Mouse (Mus musculus): ENCODE measurements around the gene Gdpgp1. TPM values are rescaled to one million over a fixed set of nuclear protein-coding genes. Genes with fewer than 3 reads are reported as not detected.

Gene Gdpgp1
- polyA plus RNA-seq (2012; rRNA removed), result 2.2 and 2.6 TPM in 2 replicates

- peak; percentile 96 for DNase-seq (ENCODE audit: low spot score)
Observed at GRCm38 (mm10) chr7:80232489-80233029, at the start of gene Gdpgp1, which contains the start of gene Cib1. TSS of gene Gdpgp1 (plus strand) at chr7:80232865. TSS of gene Cib1 (minus strand) at chr7:80232813.

- no peak for DNase-seq (ENCODE audit: low spot score)
Observed at GRCm38 (mm10) chr7:80183466-80183865, 49.2 kb upstream of the Gdpgp1 start.

- DNase-seq (ENCODE audit: low spot score), result no peak
Observed at GRCm38 (mm10) chr7:80183969-80184368, 48.7 kb upstream of the Gdpgp1 start.

- DNase-seq (ENCODE audit: low spot score), result no peak
Observed at GRCm38 (mm10) chr7:80184551-80184950, 48.1 kb upstream of the Gdpgp1 start.

DNA sequence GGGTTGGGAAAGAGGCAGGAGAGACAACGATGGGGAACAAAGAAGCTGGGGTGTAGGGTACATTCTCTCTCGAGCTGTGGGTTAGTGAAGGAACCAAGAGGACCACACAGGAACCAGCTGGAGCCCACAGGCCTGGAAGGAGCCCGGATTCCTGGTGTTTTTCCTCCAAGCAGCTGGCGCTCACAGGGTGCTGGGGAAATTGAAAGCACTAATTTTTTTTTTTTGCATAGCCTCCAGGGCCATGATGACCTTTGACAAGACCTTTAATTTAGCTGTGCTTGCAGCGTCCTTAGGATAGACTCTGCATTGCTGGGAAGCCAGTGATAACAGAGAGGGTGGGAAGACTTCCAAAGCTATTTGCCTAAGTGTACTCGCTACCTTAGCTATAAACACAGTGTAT lies 47.7 kb upstream of the Gdpgp1 start:
- DNase-seq (ENCODE audit: low spot score), result no peak

- DNase-seq (ENCODE audit: low spot score), result no peak
Observed at GRCm38 (mm10) chr7:80186021-80186420, 46.6 kb upstream of the Gdpgp1 start.

- DNase-seq (ENCODE audit: low spot score), result peak; percentile 93
Observed at GRCm38 (mm10) chr7:80186531-80187296, 46.0 kb upstream of the Gdpgp1 start, which contains the start of gene Sema4b. TSS of gene Sema4b (plus strand) at chr7:80186841.

DNA sequence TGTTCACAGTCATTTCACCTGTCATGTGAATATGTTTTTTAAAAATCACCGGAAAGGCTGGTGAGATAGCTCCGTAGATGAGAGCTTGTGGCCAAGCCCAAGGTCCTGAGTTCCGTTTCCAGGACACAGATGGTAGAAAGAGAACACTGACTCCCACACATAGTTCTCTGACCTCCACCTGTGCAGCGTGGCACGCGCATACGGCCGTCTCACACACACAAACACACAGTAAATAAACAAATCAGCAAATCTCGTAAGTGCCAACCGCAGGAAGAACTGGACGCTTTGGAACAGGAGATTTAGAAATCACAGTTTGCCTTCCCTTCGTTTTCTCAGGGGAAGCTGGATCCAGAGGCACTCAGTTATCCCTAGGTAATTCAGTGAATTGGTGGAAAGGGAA lies 45.2 kb upstream of the Gdpgp1 start:
- DNase-seq (ENCODE audit: low spot score), result no peak

GRCm38 (mm10) chr7:80188579-80189125 lies 44.0 kb upstream of the Gdpgp1 start:
- no peak for DNase-seq (ENCODE audit: low spot score)

DNA sequence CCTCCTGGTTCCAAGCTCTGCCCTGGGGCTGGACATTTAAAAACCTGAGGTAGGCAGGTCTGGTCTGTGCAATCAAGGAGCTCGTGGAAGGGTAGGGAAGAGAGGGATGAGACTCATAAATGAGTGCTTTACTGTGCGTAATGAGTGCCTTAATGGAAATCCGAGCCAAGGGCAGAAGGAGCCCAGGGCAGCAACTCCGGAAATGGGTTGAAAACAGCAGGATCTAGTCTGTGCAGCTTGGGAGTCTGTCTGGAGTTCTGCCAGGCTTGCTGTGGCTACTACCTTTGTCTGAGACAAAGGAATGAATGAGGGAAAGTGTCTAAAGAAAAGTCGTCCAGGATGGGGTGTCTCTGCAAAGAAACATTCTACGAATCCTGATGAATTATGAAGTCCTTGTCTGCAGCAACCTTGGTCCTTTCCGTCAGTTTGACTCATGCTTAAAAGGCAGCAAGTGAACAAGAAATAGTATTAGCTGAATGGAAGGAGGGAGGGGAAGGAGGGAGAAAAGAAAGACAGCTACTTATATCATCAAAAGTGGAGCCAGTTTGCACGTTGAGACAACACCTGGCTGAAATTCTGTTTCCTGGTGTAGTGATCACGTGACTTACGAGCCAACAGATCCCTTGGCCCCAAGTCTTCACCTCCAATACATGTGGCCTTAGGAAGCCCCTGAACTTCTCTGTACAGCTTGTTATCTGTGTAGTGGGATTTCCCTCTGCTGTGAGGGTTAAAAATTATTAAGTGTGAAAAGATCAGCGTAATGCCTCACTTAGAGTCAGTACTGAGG lies 43.3 kb upstream of the Gdpgp1 start:
- no peak for DNase-seq (ENCODE audit: low spot score)

DNA sequence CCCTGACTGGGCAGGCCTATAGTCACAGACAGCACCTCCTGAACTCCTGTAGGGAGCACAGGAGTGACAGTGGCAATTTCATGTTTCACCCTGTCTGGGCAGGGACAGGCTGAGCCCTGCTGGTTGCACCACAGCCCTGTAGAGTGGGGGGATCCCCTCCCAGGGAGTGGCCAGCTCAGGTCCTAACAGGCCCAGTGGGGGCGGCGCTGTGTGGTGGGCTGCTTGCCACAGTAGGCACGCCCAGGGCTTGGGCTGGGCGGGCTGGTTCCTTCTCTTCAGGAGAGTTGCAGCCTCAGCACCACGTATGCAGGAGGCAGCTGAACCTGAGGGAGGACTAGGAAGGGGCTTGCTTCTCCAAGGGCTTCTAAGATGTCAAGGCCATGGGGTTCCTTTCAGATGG lies 41.2 kb upstream of the Gdpgp1 start:
- DNase-seq (ENCODE audit: low spot score), result peak; percentile 72

- DNase-seq (ENCODE audit: low spot score), result peak; percentile 75
Observed at GRCm38 (mm10) chr7:80192226-80193061, 40.2 kb upstream of the Gdpgp1 start.

- DNase-seq (ENCODE audit: low spot score), result no peak
Observed at GRCm38 (mm10) chr7:80193941-80194739, 38.5 kb upstream of the Gdpgp1 start.

DNA sequence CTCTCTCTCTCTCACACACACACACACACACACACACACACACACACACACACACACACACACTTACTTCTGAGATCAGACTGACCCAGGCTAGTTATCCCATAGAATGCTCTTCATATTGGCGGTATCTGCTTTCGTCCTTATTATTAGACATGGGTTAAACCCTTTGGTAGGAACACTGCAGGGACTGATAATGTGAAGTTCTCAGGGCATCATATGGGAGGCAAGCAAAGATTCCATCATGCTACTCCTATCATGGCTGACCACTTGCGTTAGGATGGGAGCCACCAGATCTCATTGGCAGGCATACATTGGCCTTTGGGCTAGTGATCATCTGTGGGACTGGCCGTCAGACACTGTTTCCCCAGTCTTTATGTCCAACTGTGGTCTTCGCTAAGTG lies 37.5 kb upstream of the Gdpgp1 start:
- no peak for DNase-seq (ENCODE audit: low spot score)

- DNase-seq (ENCODE audit: low spot score), result no peak
Observed at GRCm38 (mm10) chr7:80195576-80196263, 36.9 kb upstream of the Gdpgp1 start.

DNA sequence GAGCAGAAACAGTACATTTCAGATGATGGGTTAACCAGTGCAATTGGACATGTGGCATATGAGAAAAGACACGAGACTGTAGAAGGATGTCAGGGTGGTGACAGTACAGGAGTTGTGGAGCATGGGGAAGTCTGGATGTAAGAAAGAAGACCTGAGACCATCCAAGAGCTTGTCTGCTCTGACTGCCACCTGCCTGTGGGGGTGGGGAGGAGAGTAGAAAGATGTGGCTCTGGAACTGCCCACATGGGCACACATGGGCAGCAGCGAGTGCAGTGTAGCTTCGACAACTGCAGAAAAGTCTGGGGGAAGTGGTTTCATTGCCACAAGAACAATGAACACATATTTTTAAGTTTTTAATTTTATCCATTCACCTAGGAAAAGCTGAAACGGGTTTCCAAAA lies 35.3 kb upstream of the Gdpgp1 start:
- no peak for DNase-seq (ENCODE audit: low spot score)

- peak; percentile 80 for DNase-seq (ENCODE audit: low spot score)
Observed at GRCm38 (mm10) chr7:80197941-80198778, 34.5 kb upstream of the Gdpgp1 start.

DNA sequence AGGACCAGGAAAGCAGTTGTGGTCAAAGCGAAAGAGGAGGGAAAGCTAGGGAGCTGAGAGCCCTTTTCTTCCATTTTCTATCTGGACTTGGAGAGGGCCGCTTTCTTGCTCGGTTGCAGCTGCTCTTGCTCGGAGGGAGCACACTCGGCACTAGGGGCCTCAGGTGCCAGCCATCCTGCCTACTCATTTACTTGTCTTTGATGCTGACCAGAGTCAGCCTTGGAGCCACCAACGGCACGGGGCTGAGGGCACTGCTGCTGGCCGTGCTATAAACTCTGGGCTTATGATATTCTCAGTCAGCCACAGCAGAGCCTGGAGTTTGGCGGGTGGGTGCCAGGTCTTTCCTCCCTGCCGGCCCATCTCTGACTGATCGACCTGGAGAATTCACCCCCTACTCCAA lies 33.8 kb upstream of the Gdpgp1 start:
- no peak for DNase-seq (ENCODE audit: low spot score)

DNA sequence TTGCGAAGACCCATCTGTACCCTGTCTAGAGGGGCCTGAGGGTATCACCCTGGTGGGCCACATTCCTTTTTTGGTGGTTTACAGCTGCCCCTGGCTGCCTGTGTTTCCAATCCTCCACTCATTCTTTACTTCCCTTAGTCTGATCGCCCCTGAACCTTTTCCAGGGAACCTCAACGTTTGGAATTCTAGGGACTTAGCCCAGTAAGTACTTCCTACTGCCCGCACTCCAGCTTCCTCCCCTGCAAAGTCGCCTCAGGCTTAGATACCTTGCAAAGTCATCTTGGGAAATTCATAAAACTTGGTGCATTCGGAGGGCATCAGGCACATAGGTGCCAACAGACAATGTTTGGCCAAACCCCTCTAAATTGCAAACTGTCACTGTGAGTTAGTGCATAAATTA lies 33.4 kb upstream of the Gdpgp1 start:
- DNase-seq (ENCODE audit: low spot score), result no peak

Data from urinary bladder, adult 2 months (tissue).